Mouse (Mus musculus) embryonic facial prominence, embryonic 12.5 days (tissue): ENCODE data around the gene Rfwd3. TPM values are rescaled to one million over a fixed set of nuclear protein-coding genes. Genes with fewer than 3 reads are reported as not detected.
"Not testable (repeated sequence)": the region's sequence is repeated elsewhere in the genome, so short reads cannot be mapped to it uniquely, and the experiment has no call there.

Source experiments
- ATAC-seq: fragments of 200-750 bp; cut with Nextera tagmentation; 2 replicates; pipeline ENCODE4 v1.8.0; 2017; ENCODE audit not compliant: insufficient number of reproducible peaks, insufficient read depth, low FRiP score, low TSS enrichment
- H3K27ac ChIP-seq: fragments of 300-500 bp; sonication (generic); 2 replicates; pipeline ENCODE4 v1.5.1; 2016; ENCODE audit warnings: mild to moderate bottlenecking
- H3K27me3 ChIP-seq: fragments of 300-500 bp; sonication (generic); 2 replicates; pipeline ENCODE4 v1.6.1; 2016; ENCODE audit warnings: mild to moderate bottlenecking, moderate library complexity
- H3K36me3 ChIP-seq: fragments of 300-500 bp; sonication (generic); 2 replicates; pipeline ENCODE4 v1.6.1; 2016; ENCODE audit warnings: mild to moderate bottlenecking
- H3K4me1 ChIP-seq: fragments of 300-500 bp; sonication (generic); 2 replicates; pipeline ENCODE4 v1.6.1; 2016
- H3K4me2 ChIP-seq: fragments of 300-500 bp; sonication (generic); replicated peaks from 2 replicates; pipeline ENCODE4 v1.6.1; 2016; ENCODE audit warnings: mild to moderate bottlenecking, moderate library complexity
- H3K4me3 ChIP-seq: fragments of 300-500 bp; sonication (generic); 2 replicates; pipeline ENCODE4 v1.5.1; 2016; ENCODE audit warnings: mild to moderate bottlenecking
- H3K9ac ChIP-seq: fragments of 300-500 bp; sonication (generic); 2 replicates; pipeline ENCODE4 v1.6.1; 2016; ENCODE audit warnings: mild to moderate bottlenecking, moderate library complexity
- H3K9me3 ChIP-seq: fragments of 300-500 bp; sonication (generic); 2 replicates; pipeline ENCODE4 v1.6.1; 2016; ENCODE audit warnings: mild to moderate bottlenecking, moderate library complexity
- WGBS: fragments of 180-500 bp; shearing (Covaris S2); methylation state at CpG from one replicate; pipeline ENCODE4 v1.1.7; 2016; 5-methylcytosine and 5-hydroxymethylcytosine counted together
- polyA plus RNA-seq: library from polyadenylated mRNA; unstranded; fragments of >200 nt; fragmentation: Nextera tagmentation; extraction: Ambion mirVana; gene quantifications from 2 replicates; pipeline ENCODE4 v1.2.1, GENCODE M21; 2016

Gene Rfwd3
- 67.8 and 68.4 TPM in 2 replicates for polyA plus RNA-seq

GRCm38 (mm10) chr8:111299821-111300568 is at the start of gene Rfwd3:
Rfwd3 (minus strand) TSS chr8:111300222.
- peak within 1 kb of the TSS; percentile 90 for H3K9ac ChIP-seq
- peak within 1 kb of the TSS; percentile 94 for H3K27ac ChIP-seq
- peak within 1 kb of the TSS; percentile 62 for H3K4me2 ChIP-seq
- peak within 1 kb of the TSS; percentile 61 for H3K4me3 ChIP-seq
- H3K36me3 ChIP-seq: peaks cover 17% of the 10 kb centered on the region
- no peaks in the 10 kb centered on the region for H3K9me3 ChIP-seq
- ATAC-seq: peak; percentile 98
- WGBS: under 1% methylated on average over 67 of the region's 67 CpGs
- peaks cover 7% of the 10 kb centered on the region for H3K4me1 ChIP-seq
- H3K27me3 ChIP-seq: no peaks in the 10 kb centered on the region

GRCm38 (mm10) chr8:111343225-111343624 is 43.2 kb upstream of the Rfwd3 start:
- H3K27me3 ChIP-seq: peaks cover 10% of the 10 kb centered on the region
- no peak overlapping the region for H3K4me3 ChIP-seq
- no peaks in the 10 kb centered on the region for H3K36me3 ChIP-seq
- no peak overlapping the region for H3K4me2 ChIP-seq
- no peaks in the 10 kb centered on the region for H3K4me1 ChIP-seq
- 13% methylated on average over 5 of the region's 5 CpGs for WGBS
- no peak overlapping the region for H3K9ac ChIP-seq
- H3K27ac ChIP-seq: no peak overlapping the region
- no peaks in the 10 kb centered on the region for H3K9me3 ChIP-seq
- ATAC-seq: no peak

- H3K27ac ChIP-seq: no peak overlapping the region
- H3K27me3 ChIP-seq: peaks cover 20% of the 10 kb centered on the region
- peaks cover 12% of the 10 kb centered on the region; the same call in 1 of the 2 replicates for H3K4me1 ChIP-seq
- H3K4me2 ChIP-seq: no peak overlapping the region
- 79% methylated on average over 3 of the region's 3 CpGs for WGBS
- no peaks in the 10 kb centered on the region for H3K9me3 ChIP-seq
- H3K36me3 ChIP-seq: no peaks in the 10 kb centered on the region
- no peak overlapping the region for H3K9ac ChIP-seq
- no peak overlapping the region for H3K4me3 ChIP-seq
- no peak for ATAC-seq
Observed at GRCm38 (mm10) chr8:111340186-111340585, 40.2 kb upstream of the Rfwd3 start.

- peak overlapping the region; percentile 35; the same call in 1 of the 2 replicates for H3K4me3 ChIP-seq
- ATAC-seq: no peak
- H3K4me1 ChIP-seq: peaks cover 12% of the 10 kb centered on the region; the same call in 1 of the 2 replicates
- H3K9me3 ChIP-seq: no peaks in the 10 kb centered on the region
- no peak overlapping the region for H3K9ac ChIP-seq
- H3K27me3 ChIP-seq: peaks cover 20% of the 10 kb centered on the region
- WGBS: 41% methylated on average over 12 of the region's 12 CpGs
- H3K27ac ChIP-seq: no peak overlapping the region
- H3K36me3 ChIP-seq: no peaks in the 10 kb centered on the region
- peak overlapping the region; percentile 72 for H3K4me2 ChIP-seq
Observed at GRCm38 (mm10) chr8:111338370-111339208, 38.6 kb upstream of the Rfwd3 start.

- no peak for ATAC-seq
- 1% methylated on average over 29 of the region's 29 CpGs for WGBS
- H3K27me3 ChIP-seq: peaks cover 20% of the 10 kb centered on the region
- peak within 1 kb of the TSS; percentile 72 for H3K4me2 ChIP-seq
- H3K27ac ChIP-seq: no peak within 1 kb of the TSS
- no peak within 1 kb of the TSS for H3K9ac ChIP-seq
- H3K4me3 ChIP-seq: peak within 1 kb of the TSS; percentile 35
- peaks cover 12% of the 10 kb centered on the region; the same call in 1 of the 2 replicates for H3K4me1 ChIP-seq
- no peaks in the 10 kb centered on the region for H3K36me3 ChIP-seq
- H3K9me3 ChIP-seq: no peaks in the 10 kb centered on the region
Observed at GRCm38 (mm10) chr8:111337890-111338347, 37.9 kb upstream of the Rfwd3 start, which contains the start of gene Mlkl. Mlkl (minus strand) TSS chr8:111338177.

GRCm38 (mm10) chr8:111337311-111337889 is 37.4 kb upstream of the Rfwd3 start:
- H3K4me2 ChIP-seq: peak overlapping the region; percentile 72
- no peaks in the 10 kb centered on the region for H3K36me3 ChIP-seq
- WGBS: 31% methylated on average over 17 of the region's 17 CpGs
- H3K27ac ChIP-seq: no peak overlapping the region
- peaks cover 20% of the 10 kb centered on the region for H3K27me3 ChIP-seq
- H3K9me3 ChIP-seq: no peaks in the 10 kb centered on the region
- no peak for ATAC-seq
- H3K4me3 ChIP-seq: peak overlapping the region; percentile 35
- peaks cover 12% of the 10 kb centered on the region; the same call in 1 of the 2 replicates for H3K4me1 ChIP-seq
- H3K9ac ChIP-seq: no peak overlapping the region

GRCm38 (mm10) chr8:111336692-111337091 is 36.7 kb upstream of the Rfwd3 start:
- Histone ChIP-seq H3K9me3 (no peaks in the 10 kb centered on the region), H3K36me3 (no peaks in the 10 kb centered on the region), H3K27ac (no peak overlapping the region), H3K4me1 (peaks cover 12% of the 10 kb centered on the region; the same call in 1 of the 2 replicates), H3K4me2 (no peak overlapping the region), H3K27me3 (peaks cover 20% of the 10 kb centered on the region), H3K4me3 (no peak overlapping the region), H3K9ac (no peak overlapping the region)
- no peak for ATAC-seq
- 80% methylated on average over 4 of the region's 4 CpGs for WGBS

GRCm38 (mm10) chr8:111325222-111325790 is 25.3 kb upstream of the Rfwd3 start:
- Histone ChIP-seq H3K4me3 (no peak overlapping the region), H3K27me3 (no peaks in the 10 kb centered on the region), H3K4me2 (no peak overlapping the region), H3K9me3 (no peaks in the 10 kb centered on the region), H3K4me1 (no peaks in the 10 kb centered on the region), H3K36me3 (no peaks in the 10 kb centered on the region), H3K9ac (no peak overlapping the region), H3K27ac (no peak overlapping the region)
- ATAC-seq: no peak
- 76% methylated on average over 6 of the region's 6 CpGs for WGBS

GRCm38 (mm10) chr8:111314729-111315128 is 14.7 kb upstream of the Rfwd3 start:
- H3K9me3 ChIP-seq: no peaks in the 10 kb centered on the region
- no peaks in the 10 kb centered on the region for H3K27me3 ChIP-seq
- H3K27ac ChIP-seq: no peak overlapping the region
- H3K4me2 ChIP-seq: no peak overlapping the region
- H3K4me1 ChIP-seq: no peaks in the 10 kb centered on the region
- no peak overlapping the region for H3K4me3 ChIP-seq
- no peak for ATAC-seq
- H3K9ac ChIP-seq: no peak overlapping the region
- 87% methylated on average over 12 of the region's 12 CpGs for WGBS
- H3K36me3 ChIP-seq: no peaks in the 10 kb centered on the region

GRCm38 (mm10) chr8:111313961-111314360 is 13.9 kb upstream of the Rfwd3 start:
- H3K4me1 ChIP-seq, H3K27me3 ChIP-seq, H3K9me3 ChIP-seq, H3K36me3 ChIP-seq, ATAC-seq, H3K27ac ChIP-seq, H3K4me3 ChIP-seq, H3K4me2 ChIP-seq, H3K9ac ChIP-seq: not testable (repeated sequence)
- WGBS: 95% methylated on average over 6 of the region's 6 CpGs

GRCm38 (mm10) chr8:111312758-111313162 is 12.7 kb upstream of the Rfwd3 start:
- ATAC-seq: no peak
- no peak overlapping the region for H3K4me2 ChIP-seq
- WGBS: 76% methylated on average over 3 of the region's 3 CpGs

More at GRCm38 (mm10) chr8:111312758-111313162, 12.7 kb upstream of the Rfwd3 start:
- H3K27ac ChIP-seq: no peak overlapping the region
- H3K4me3 ChIP-seq: no peak overlapping the region
- no peaks in the 10 kb centered on the region for H3K27me3 ChIP-seq
- H3K9me3 ChIP-seq: no peaks in the 10 kb centered on the region
- H3K4me1 ChIP-seq: no peaks in the 10 kb centered on the region
- no peak overlapping the region for H3K9ac ChIP-seq
- H3K36me3 ChIP-seq: no peaks in the 10 kb centered on the region
